Mouse (Mus musculus): ENCODE measurements at regions not wholly inside any gene's neighbourhood (a gene's known extent, or its start where the extent isn't known, plus 50 kb on each side); places are given as distances from the start of the nearest gene placed in this dataset.
A peak's percentile ranks its signal among the peaks of the same experiment; 100 is the strongest.

- DNase-seq (ENCODE audit: low spot score in 2 of 2), result no peak
Measured at GRCm38 (mm10) chr12:107016801-107017200, 471.6 kb upstream of the 3110018I06Rik start.

GRCm38 (mm10) chr12:107021806-107022205, 466.6 kb upstream of the 3110018I06Rik start:
- no peak for DNase-seq (ENCODE audit: low spot score in 2 of 2)

- DNase-seq (ENCODE audit: low spot score in 2 of 2), result no peak
Measured at GRCm38 (mm10) chr12:107026821-107027220, 461.6 kb upstream of the 3110018I06Rik start.

GRCm38 (mm10) chr12:107027842-107028549, 460.4 kb upstream of the 3110018I06Rik start:
- DNase-seq (ENCODE audit: low spot score in 2 of 2), result no peak

- DNase-seq (ENCODE audit: low spot score in 2 of 2), result no peak
Measured at GRCm38 (mm10) chr12:107028985-107029384, 459.4 kb upstream of the 3110018I06Rik start.

- DNase-seq (ENCODE audit: low spot score in 2 of 2), result no peak
Measured at GRCm38 (mm10) chr12:107036357-107036756, 452.1 kb upstream of the 3110018I06Rik start.

- DNase-seq (ENCODE audit: low spot score in 2 of 2), result no peak
Measured at GRCm38 (mm10) chr12:107041927-107042652, 446.3 kb upstream of the 3110018I06Rik start.

GRCm38 (mm10) chr12:107046496-107046895, 441.9 kb upstream of the 3110018I06Rik start:
- no peak for DNase-seq (ENCODE audit: low spot score in 2 of 2)

- peak in 1 of 2 experiments; percentile 7 for DNase-seq (ENCODE audit: low spot score in 2 of 2)
Measured at GRCm38 (mm10) chr12:107047059-107047531, 441.3 kb upstream of the 3110018I06Rik start.

- DNase-seq (ENCODE audit: low spot score in 2 of 2), result no peak
Measured at GRCm38 (mm10) chr12:107050891-107051635, 437.4 kb upstream of the 3110018I06Rik start.

GRCm38 (mm10) chr12:107052136-107052535, 436.3 kb upstream of the 3110018I06Rik start:
- no peak for DNase-seq (ENCODE audit: low spot score in 2 of 2)

GRCm38 (mm10) chr12:107056553-107056952, 431.9 kb upstream of the 3110018I06Rik start:
- DNase-seq (ENCODE audit: low spot score in 2 of 2), result no peak

GRCm38 (mm10) chr12:107060514-107060913, 427.9 kb upstream of the 3110018I06Rik start:
- no peak for DNase-seq (ENCODE audit: low spot score in 2 of 2)

- DNase-seq (ENCODE audit: low spot score in 2 of 2), result no peak
Measured at GRCm38 (mm10) chr12:107067346-107067745, 421.1 kb upstream of the 3110018I06Rik start.

- no peak for DNase-seq (ENCODE audit: low spot score in 2 of 2)
Measured at GRCm38 (mm10) chr12:107082541-107082940, 405.9 kb upstream of the 3110018I06Rik start.

- no peak for DNase-seq (ENCODE audit: low spot score in 2 of 2)
Measured at GRCm38 (mm10) chr12:107085058-107085905, 403.1 kb upstream of the 3110018I06Rik start.

- DNase-seq (ENCODE audit: low spot score in 2 of 2), result peak; percentile 33 to 54
Measured at GRCm38 (mm10) chr12:107085906-107086655, 402.4 kb upstream of the 3110018I06Rik start.

- DNase-seq (ENCODE audit: low spot score in 2 of 2), result no peak
Measured at GRCm38 (mm10) chr12:107092151-107092550, 396.3 kb upstream of the 3110018I06Rik start.

GRCm38 (mm10) chr12:107093326-107093725, 395.1 kb upstream of the 3110018I06Rik start:
- DNase-seq (ENCODE audit: low spot score in 2 of 2), result peak; percentile 32 to 35

GRCm38 (mm10) chr12:107095409-107095808, 393.0 kb upstream of the 3110018I06Rik start:
- DNase-seq (ENCODE audit: low spot score in 2 of 2), result no peak

Measured in frontal cortex, postnatal 10 days (tissue).